Mouse (Mus musculus): ENCODE results near the gene Defb35.

Defb35 gene

GRCm38 (mm10) chr8:21981664-21982337, 43.6 kb downstream of the Defb35 start:
- DNase-seq (ENCODE audit: low read depth, low spot score) = no peak

More at GRCm38 (mm10) chr8:21981664-21982337, 43.6 kb downstream of the Defb35 start:
- Histone ChIP-seq H3K27me3 (ENCODE audit: control insufficient read depth, insufficient read depth, low read length, poor library complexity, severe bottlenecking) (no peaks in the 10 kb centered on the region), H3K36me3 (ENCODE audit: control insufficient read depth, insufficient read depth, low read length, poor library complexity, severe bottlenecking) (no peaks in the 10 kb centered on the region)

Data from splenic B cell, adult 2 months (primary cell).